Mouse (Mus musculus) testis, adult 2 months (tissue): Measurements from ENCODE around the gene Fut2.

ENCODE experiments used
- CTCF ChIP-seq: fragments of 200-500 bp; IDR thresholded peaks from 2 replicates; pipeline ENCODE4 v1.5.1; 2012; ENCODE audit warnings: low read depth, mild to moderate bottlenecking, inconsistent platforms, low read length, moderate library complexity; ENCODE audit not compliant: control insufficient read depth, insufficient read depth, insufficient replicate concordance
- POLR2A ChIP-seq: fragments of 200-500 bp; IDR thresholded peaks from 2 replicates; pipeline ENCODE4 v1.6.1; 2012; ENCODE audit warnings: low read depth, mild to moderate bottlenecking, inconsistent platforms, low read length, moderate library complexity; ENCODE audit not compliant: control insufficient read depth

GRCm38 (mm10) chr7:45709036-45709435 is 42.8 kb upstream of the Fut2 start:
- TF ChIP-seq CTCF: no peak
- TF ChIP-seq POLR2A: no peak
